Mouse (Mus musculus) MEL (cell line): ENCODE measurements around the gene Cobl. TPM values are rescaled to one million over a fixed set of nuclear protein-coding genes. Genes with fewer than 3 reads are reported as not detected.

Experiments
- DNase-seq: peaks from one replicate; pipeline ENCODE4 v3.0.0; 2011; ENCODE audit warnings: low read depth, low spot score
- H3K27ac ChIP-seq: 2 replicates; pipeline ENCODE4 v1.5.1; 2012; ENCODE audit warnings: low read depth, mild to moderate bottlenecking, control low read depth, low read length, moderate library complexity; ENCODE audit not compliant: control insufficient read depth
- H3K27me3 ChIP-seq, 2 experiments: fragments of 150-350 bp in 1 of 2; sonication (generic) in 1 of 2; 2 replicates each; pipeline ENCODE4 v1.6.1; 2012; ENCODE audit warnings: low read length in 2 of 2, mild to moderate bottlenecking in 2 of 2, improper control_type of control experiment in 1 of 2, moderate library complexity in 1 of 2; ENCODE audit not compliant: insufficient read depth in 2 of 2, control insufficient read depth in 1 of 2
- H3K36me3 ChIP-seq, 2 experiments: 2 replicates each; pipeline ENCODE4 v1.6.1; 2012 to 2014; ENCODE audit warnings: low read length in 2 of 2, improper control_type of control experiment in 1 of 2, inconsistent platforms in 1 of 2, mild to moderate bottlenecking in 1 of 2; ENCODE audit not compliant: insufficient read depth in 2 of 2, control insufficient read depth in 1 of 2
- H3K4me1 ChIP-seq, 2 experiments: fragments of 150-350 bp in 1 of 2; sonication (generic) in 1 of 2; 2 replicates each; pipeline ENCODE4 v1.6.1; 2012; ENCODE audit warnings: low read length in 2 of 2, improper control_type of control experiment in 1 of 2, mild to moderate bottlenecking in 1 of 2; ENCODE audit not compliant: insufficient read depth in 2 of 2, control insufficient read depth in 1 of 2
- H3K4me3 ChIP-seq, 2 experiments: fragments of 150-350 bp in 1 of 2; sonication (generic) in 1 of 2; 2 replicates each; pipeline ENCODE4 v1.5.1; 2012; ENCODE audit warnings: low read depth in 2 of 2, low read length in 2 of 2, mild to moderate bottlenecking in 2 of 2, moderate library complexity in 2 of 2, control low read depth in 1 of 2, improper control_type of control experiment in 1 of 2; ENCODE audit not compliant: control insufficient read depth in 1 of 2, insufficient read depth in 1 of 2
- H3K79me2 ChIP-seq: 2 replicates; pipeline ENCODE4 v1.6.1; 2012; ENCODE audit warnings: mild to moderate bottlenecking, low read length, moderate library complexity; ENCODE audit not compliant: control insufficient read depth, poor library complexity, insufficient read depth
- H3K9ac ChIP-seq: 2 replicates; pipeline ENCODE4 v1.6.1; 2012; ENCODE audit warnings: low read depth, mild to moderate bottlenecking, control low read depth, low read length, moderate library complexity; ENCODE audit not compliant: control insufficient read depth, poor library complexity, severe bottlenecking
- H3K9me3 ChIP-seq: fragments of 150-350 bp; sonication (generic); replicated peaks from 2 replicates; pipeline ENCODE4 v1.6.1; 2012; ENCODE audit warnings: mild to moderate bottlenecking, low read length, improper control_type of control experiment, moderate library complexity; ENCODE audit not compliant: insufficient read depth
- CHD1 ChIP-seq: IDR thresholded peaks from 2 replicates; pipeline ENCODE4 v1.6.1; 2012; ENCODE audit warnings: low read depth, mild to moderate bottlenecking, inconsistent platforms, low read length, improper control_type of control experiment
- CHD2 ChIP-seq: IDR thresholded peaks from 2 replicates; pipeline ENCODE4 v1.6.1; 2011; ENCODE audit warnings: low read length, improper control_type of control experiment
- CTCF ChIP-seq, 3 experiments: IDR thresholded peaks in 2 of 3; conservative IDR thresholded peaks in 1 of 3; 2 replicates each; pipeline ENCODE4 v1.5.1; 2011 to 2012; ENCODE audit warnings: low read length in 3 of 3, low read depth in 2 of 3, mild to moderate bottlenecking in 2 of 3, improper control_type of control experiment in 1 of 3, inconsistent platforms in 1 of 3, mixed read lengths in 1 of 3, moderate library complexity in 1 of 3; ENCODE audit not compliant: control insufficient read depth in 1 of 3, insufficient read depth in 1 of 3, poor library complexity in 1 of 3, severe bottlenecking in 1 of 3
- E2F4 ChIP-seq: IDR thresholded peaks from 2 replicates; pipeline ENCODE4 v1.6.1; 2011; ENCODE audit warnings: low read depth, low read length, improper control_type of control experiment, borderline replicate concordance
- EP300 ChIP-seq, 2 experiments: IDR thresholded peaks; 2 replicates each; pipeline ENCODE4 v1.6.1; 2011; ENCODE audit warnings: improper control_type of control experiment in 2 of 2, low read length in 2 of 2, low read depth in 1 of 2, mild to moderate bottlenecking in 1 of 2
- ETS1 ChIP-seq: IDR thresholded peaks from 2 replicates; pipeline ENCODE4 v1.6.1; 2012; ENCODE audit warnings: low read depth, mild to moderate bottlenecking, inconsistent platforms, low read length, improper control_type of control experiment, moderate library complexity
- GABPA ChIP-seq: IDR thresholded peaks from 2 replicates; pipeline ENCODE4 v1.6.1; 2012; ENCODE audit warnings: low read depth, mild to moderate bottlenecking, inconsistent platforms, low read length, improper control_type of control experiment, moderate library complexity
- HCFC1 ChIP-seq: IDR thresholded peaks from 2 replicates; pipeline ENCODE4 v1.6.1; 2012; ENCODE audit warnings: low read depth, mild to moderate bottlenecking, inconsistent platforms, low read length, improper control_type of control experiment, moderate library complexity
- MAFK ChIP-seq: IDR thresholded peaks from 2 replicates; pipeline ENCODE4 v1.6.1; 2011; ENCODE audit warnings: low read depth, mild to moderate bottlenecking, low read length, improper control_type of control experiment, borderline replicate concordance
- MAX ChIP-seq: IDR thresholded peaks from 2 replicates; pipeline ENCODE4 v1.6.1; 2011; ENCODE audit warnings: low read length, improper control_type of control experiment
- MYB ChIP-seq: IDR thresholded peaks from 2 replicates; pipeline ENCODE4 v1.6.1; 2011; ENCODE audit warnings: mild to moderate bottlenecking, low read depth, low read length, improper control_type of control experiment
- MYC ChIP-seq: IDR thresholded peaks from 2 replicates; pipeline ENCODE4 v1.6.1; 2011; ENCODE audit warnings: low read depth, mild to moderate bottlenecking, low read length, improper control_type of control experiment, moderate library complexity
- NELFE ChIP-seq: IDR thresholded peaks from 2 replicates; pipeline ENCODE4 v1.6.1; 2011; ENCODE audit warnings: low read depth, low read length, improper control_type of control experiment
- POLR2AphosphoS2 ChIP-seq: IDR thresholded peaks from 2 replicates; pipeline ENCODE4 v1.6.1; 2011; ENCODE audit warnings: low read length, improper control_type of control experiment
- RAD21 ChIP-seq: IDR thresholded peaks from 2 replicates; pipeline ENCODE4 v1.6.1; 2011; ENCODE audit warnings: mild to moderate bottlenecking, low read depth, low read length, improper control_type of control experiment
- SMC3 ChIP-seq: IDR thresholded peaks from 2 replicates; pipeline ENCODE4 v1.6.1; 2011; ENCODE audit warnings: low read depth, low read length, improper control_type of control experiment
- TCF12 ChIP-seq: IDR thresholded peaks from 2 replicates; pipeline ENCODE4 v1.6.1; 2014; ENCODE audit warnings: low read depth, mild to moderate bottlenecking, inconsistent platforms, low read length, improper control_type of control experiment, moderate library complexity
- UBTF ChIP-seq: IDR thresholded peaks from 2 replicates; pipeline ENCODE4 v1.6.1; 2012; ENCODE audit warnings: low read depth, mild to moderate bottlenecking, inconsistent platforms, low read length, improper control_type of control experiment, moderate library complexity, borderline replicate concordance; ENCODE audit not compliant: insufficient read depth
- USF1 ChIP-seq: IDR thresholded peaks from 2 replicates; pipeline ENCODE4 v1.6.1; 2014; ENCODE audit warnings: low read depth, mild to moderate bottlenecking, inconsistent platforms, low read length, improper control_type of control experiment, moderate library complexity
- ZC3H11A ChIP-seq: IDR thresholded peaks from 2 replicates; pipeline ENCODE4 v1.6.1; 2012; ENCODE audit warnings: low read depth, mild to moderate bottlenecking, inconsistent platforms, low read length, improper control_type of control experiment
- ZMIZ1 ChIP-seq: IDR thresholded peaks from 2 replicates; pipeline ENCODE4 v1.6.1; 2012; ENCODE audit warnings: low read depth, mild to moderate bottlenecking, inconsistent platforms, low read length, improper control_type of control experiment, moderate library complexity
- polyA plus RNA-seq, 2 experiments: library from polyadenylated mRNA; stranded (reverse) in 1 of 2; unstranded in 1 of 2; fragments of >175 nt in 1 of 2; fragments of >200 nt in 1 of 2; gene quantifications; 2 replicates each; pipeline versions ENCODE4 v1.2.1 to v1.2.4; 2012; ENCODE audit warnings: low replicate concordance in 2 of 2, low read depth in 1 of 2; ENCODE audit not compliant: insufficient read length in 2 of 2, insufficient read depth in 1 of 2, missing spikeins in 1 of 2
- total RNA-seq: library from RNA; depleted of rRNA; stranded (reverse); fragments of 300-350 nt; gene quantifications from 2 replicates; pipeline ENCODE4 v1.2.3, GENCODE M21; 2012

Cobl gene
- total and polyA plus RNA-seq, 3 experiments, result not detected

GRCm38 (mm10) chr11:12465229-12465628, 469 bp upstream of the Cobl start:
- no peaks in the 10 kb centered on the region for H3K27me3 ChIP-seq
- no peak overlapping the region for H3K9ac ChIP-seq
- TF ChIP-seq MYB (no peak), MYC (no peak), NELFE (no peak), RAD21 (no peak), GABPA (no peak), MAX (no peak), SMC3 (no peak), ZC3H11A (no peak), CHD1 (no peak), USF1 (no peak), ZMIZ1 (no peak), POLR2AphosphoS2 (no peak), CHD2 (no peak), TCF12 (no peak), ETS1 (no peak), UBTF (no peak), EP300 (IDR thresholded peaks at IDR 0.05; ENCODE audit: low read depth in 1 of 2, low read length in 2 of 2) (no peak), CTCF (IDR thresholded peaks at IDR 0.05 in 2 of 3, conservative IDR thresholded peaks at IDR 0.05 in 1 of 3; ENCODE audit: control insufficient read depth in 1 of 3, insufficient read depth in 1 of 3, low read depth in 2 of 3, low read length in 3 of 3, poor library complexity in 1 of 3, severe bottlenecking in 1 of 3) (no peak), MAFK (no peak), E2F4 (no peak)

GRCm38 (mm10) chr11:12463615-12464170, 1.1 kb downstream of the Cobl start:
- H3K4me1 ChIP-seq, result no peaks in the 10 kb centered on the region
- no peaks in the 10 kb centered on the region for H3K79me2 ChIP-seq
- H3K9ac ChIP-seq, result no peak overlapping the region
- no peaks in the 10 kb centered on the region for H3K27me3 ChIP-seq
- H3K4me3 ChIP-seq, result no peak overlapping the region
- H3K27ac ChIP-seq, result no peak overlapping the region
- TF ChIP-seq MAX, result no peak
- no peak for TF ChIP-seq MYC
- no peak for TF ChIP-seq HCFC1
- no peak for TF ChIP-seq CTCF (IDR thresholded peaks at IDR 0.05 in 2 of 3, conservative IDR thresholded peaks at IDR 0.05 in 1 of 3; ENCODE audit: control insufficient read depth in 1 of 3, insufficient read depth in 1 of 3, low read depth in 2 of 3, low read length in 3 of 3, poor library complexity in 1 of 3, severe bottlenecking in 1 of 3)
- no peak for DNase-seq
- no peaks in the 10 kb centered on the region for H3K36me3 ChIP-seq
- no peaks in the 10 kb centered on the region for H3K9me3 ChIP-seq

More at GRCm38 (mm10) chr11:12465229-12465628, 469 bp upstream of the Cobl start:
- Histone ChIP-seq H3K79me2 (no peaks in the 10 kb centered on the region), H3K4me1 (no peaks in the 10 kb centered on the region), H3K4me3 (no peak overlapping the region), H3K36me3 (no peaks in the 10 kb centered on the region), H3K27ac (no peak overlapping the region), H3K9me3 (no peaks in the 10 kb centered on the region)
- DNase-seq, result no peak
